Mouse (Mus musculus) embryonic facial prominence, embryonic 10.5 days (tissue): ENCODE measurements around the gene Npas2. TPM values are rescaled to one million over a fixed set of nuclear protein-coding genes. Genes with fewer than 3 reads are reported as not detected.
A peak's percentile ranks its signal among the peaks of the same experiment; 100 is the strongest.

Experiments
- DNase-seq: peaks from one replicate; pipeline ENCODE4 v3.0.0-alpha.2; 2017; ENCODE audit warnings: low spot score
- H3K27ac ChIP-seq: fragments of 300-500 bp; sonication (generic); replicated peaks from 2 replicates; pipeline ENCODE4 v1.5.1; 2016; ENCODE audit warnings: mild to moderate bottlenecking
- H3K27me3 ChIP-seq: fragments of 300-500 bp; sonication (generic); replicated peaks from 2 replicates; pipeline ENCODE4 v1.6.1; 2016; ENCODE audit warnings: low read depth, mild to moderate bottlenecking; ENCODE audit not compliant: poor library complexity, severe bottlenecking
- H3K36me3 ChIP-seq: fragments of 300-500 bp; sonication (generic); replicated peaks from 2 replicates; pipeline ENCODE4 v1.6.1; 2016; ENCODE audit warnings: mild to moderate bottlenecking, moderate library complexity
- H3K4me1 ChIP-seq: fragments of 300-500 bp; sonication (generic); 2 replicates; pipeline ENCODE4 v1.6.1; 2016
- H3K4me3 ChIP-seq: fragments of 300-500 bp; sonication (generic); 2 replicates; pipeline ENCODE4 v1.5.1; 2016; ENCODE audit warnings: mild to moderate bottlenecking, moderate library complexity
- H3K9me3 ChIP-seq: fragments of 300-500 bp; sonication (generic); 2 replicates; pipeline ENCODE4 v1.6.1; 2016; ENCODE audit warnings: mild to moderate bottlenecking
- WGBS: fragments of 180-500 bp; shearing (Covaris S2); methylation state at CpG from one replicate; pipeline ENCODE4 v1.1.7; 2016; 5-methylcytosine and 5-hydroxymethylcytosine counted together
- polyA plus RNA-seq: library from polyadenylated mRNA; unstranded; fragments of >200 nt; fragmentation: Nextera tagmentation; extraction: Ambion mirVana; gene quantifications from 2 replicates; pipeline ENCODE4 v1.2.1, GENCODE M21; 2016

The Npas2 gene
- polyA plus RNA-seq, 1 experiment from 2014 or later: 0.12 TPM

GRCm38 (mm10) chr1:39192460-39192996, 1.0 kb upstream of the Npas2 start:
- H3K27me3 ChIP-seq: peaks cover 76% of the 10 kb centered on the region
- H3K36me3 ChIP-seq: no peaks in the 10 kb centered on the region
- peak; percentile 52 for DNase-seq
- 1% methylated on average over 28 of the region's 28 CpGs for WGBS
- peak overlapping the region; percentile 77 for H3K4me3 ChIP-seq
- H3K9me3 ChIP-seq: no peaks in the 10 kb centered on the region
- H3K27ac ChIP-seq: no peak overlapping the region
- H3K4me1 ChIP-seq: peaks cover 31% of the 10 kb centered on the region

GRCm38 (mm10) chr1:39193862-39194675, 538 bp downstream of the Npas2 start:
- Histone ChIP-seq H3K9me3 (no peaks in the 10 kb centered on the region), H3K4me1 (peaks cover 31% of the 10 kb centered on the region), H3K36me3 (no peaks in the 10 kb centered on the region), H3K4me3 (peak overlapping the region; percentile 77), H3K27ac (peak overlapping the region; percentile 66), H3K27me3 (peaks cover 79% of the 10 kb centered on the region)
- peak; percentile 67 for DNase-seq
- WGBS: under 1% methylated on average over 76 of the region's 76 CpGs

GRCm38 (mm10) chr1:39194959-39195358, 1.4 kb downstream of the Npas2 start:
- Histone ChIP-seq H3K27ac (no peak overlapping the region), H3K4me1 (peaks cover 31% of the 10 kb centered on the region), H3K4me3 (no peak overlapping the region; the same call in 1 of the 2 replicates), H3K9me3 (no peaks in the 10 kb centered on the region), H3K27me3 (peaks cover 77% of the 10 kb centered on the region), H3K36me3 (no peaks in the 10 kb centered on the region)
- WGBS: 4% methylated on average over 11 of the region's 11 CpGs
- no peak for DNase-seq

- H3K27me3 ChIP-seq: peaks cover 67% of the 10 kb centered on the region
- peaks cover 31% of the 10 kb centered on the region for H3K4me1 ChIP-seq
- H3K27ac ChIP-seq: no peak overlapping the region
- 37% methylated on average over 6 of the region's 6 CpGs for WGBS
- H3K9me3 ChIP-seq: no peaks in the 10 kb centered on the region
- no peak overlapping the region for H3K4me3 ChIP-seq
- DNase-seq: peak; percentile 19
- H3K36me3 ChIP-seq: no peaks in the 10 kb centered on the region
Observed at GRCm38 (mm10) chr1:39196126-39196525, 2.6 kb downstream of the Npas2 start.

- Histone ChIP-seq H3K9me3 (no peaks in the 10 kb centered on the region), H3K4me3 (no peak overlapping the region), H3K36me3 (no peaks in the 10 kb centered on the region), H3K27ac (no peak overlapping the region), H3K4me1 (peaks cover 31% of the 10 kb centered on the region), H3K27me3 (peaks cover 60% of the 10 kb centered on the region)
- WGBS: 62% methylated on average over 12 of the region's 12 CpGs
- DNase-seq: peak; percentile 13
Observed at GRCm38 (mm10) chr1:39196676-39197375, 3.3 kb downstream of the Npas2 start.

GRCm38 (mm10) chr1:39205021-39205420, 11.5 kb downstream of the Npas2 start:
- DNase-seq: no peak
- Histone ChIP-seq H3K4me3 (no peak overlapping the region), H3K27me3 (no peaks in the 10 kb centered on the region), H3K36me3 (no peaks in the 10 kb centered on the region), H3K9me3 (no peaks in the 10 kb centered on the region), H3K27ac (no peak overlapping the region), H3K4me1 (no peaks in the 10 kb centered on the region)
- 86% methylated on average over 10 of the region's 10 CpGs for WGBS

GRCm38 (mm10) chr1:39205697-39206096, 12.2 kb downstream of the Npas2 start:
- 80% methylated on average over 4 of the region's 4 CpGs for WGBS
- H3K27ac ChIP-seq: no peak overlapping the region
- H3K36me3 ChIP-seq: no peaks in the 10 kb centered on the region
- no peaks in the 10 kb centered on the region for H3K4me1 ChIP-seq
- H3K9me3 ChIP-seq: no peaks in the 10 kb centered on the region
- no peak overlapping the region for H3K4me3 ChIP-seq
- no peak for DNase-seq
- no peaks in the 10 kb centered on the region for H3K27me3 ChIP-seq

- Histone ChIP-seq H3K27ac (no peak overlapping the region), H3K9me3 (no peaks in the 10 kb centered on the region), H3K36me3 (no peaks in the 10 kb centered on the region), H3K4me1 (no peaks in the 10 kb centered on the region), H3K4me3 (no peak overlapping the region), H3K27me3 (no peaks in the 10 kb centered on the region)
- DNase-seq: no peak
- 48% methylated on average over 7 of the region's 7 CpGs for WGBS
Observed at GRCm38 (mm10) chr1:39206942-39207341, 13.4 kb downstream of the Npas2 start.

- H3K27ac ChIP-seq: no peak overlapping the region
- no peak overlapping the region for H3K4me3 ChIP-seq
- DNase-seq: peak; percentile 14
- WGBS: 84% methylated on average over 5 of the region's 5 CpGs
- no peaks in the 10 kb centered on the region for H3K36me3 ChIP-seq
- H3K4me1 ChIP-seq: no peaks in the 10 kb centered on the region
- H3K27me3 ChIP-seq: no peaks in the 10 kb centered on the region
- no peaks in the 10 kb centered on the region for H3K9me3 ChIP-seq
Observed at GRCm38 (mm10) chr1:39210928-39211327, 17.4 kb downstream of the Npas2 start.

GRCm38 (mm10) chr1:39212982-39213381, 19.5 kb downstream of the Npas2 start:
- 80% methylated on average over 6 of the region's 6 CpGs for WGBS
- no peaks in the 10 kb centered on the region for H3K27me3 ChIP-seq
- no peaks in the 10 kb centered on the region for H3K36me3 ChIP-seq
- no peaks in the 10 kb centered on the region for H3K9me3 ChIP-seq
- H3K4me3 ChIP-seq: no peak overlapping the region
- no peak for DNase-seq
- no peak overlapping the region for H3K27ac ChIP-seq
- H3K4me1 ChIP-seq: no peaks in the 10 kb centered on the region

- WGBS: 88% methylated on average over 3 of the region's 3 CpGs
- no peaks in the 10 kb centered on the region for H3K36me3 ChIP-seq
- DNase-seq: no peak
- H3K27ac ChIP-seq: no peak overlapping the region
- no peaks in the 10 kb centered on the region for H3K4me1 ChIP-seq
- H3K9me3 ChIP-seq: no peaks in the 10 kb centered on the region
- no peaks in the 10 kb centered on the region for H3K27me3 ChIP-seq
- H3K4me3 ChIP-seq: no peak overlapping the region
Observed at GRCm38 (mm10) chr1:39217584-39217983, 24.1 kb downstream of the Npas2 start.

GRCm38 (mm10) chr1:39228401-39228800, 34.9 kb downstream of the Npas2 start:
- Histone ChIP-seq H3K4me1 (no peaks in the 10 kb centered on the region), H3K27ac (no peak overlapping the region), H3K9me3 (no peaks in the 10 kb centered on the region), H3K27me3 (no peaks in the 10 kb centered on the region), H3K36me3 (no peaks in the 10 kb centered on the region), H3K4me3 (no peak overlapping the region)
- WGBS: 93% methylated on average over 5 of the region's 5 CpGs
- no peak for DNase-seq

GRCm38 (mm10) chr1:39230021-39230420, 36.5 kb downstream of the Npas2 start:
- Histone ChIP-seq H3K4me1 (no peaks in the 10 kb centered on the region), H3K9me3 (no peaks in the 10 kb centered on the region), H3K27me3 (no peaks in the 10 kb centered on the region), H3K36me3 (no peaks in the 10 kb centered on the region), H3K4me3 (no peak overlapping the region), H3K27ac (no peak overlapping the region)
- DNase-seq: no peak
- WGBS: 73% methylated on average over 3 of the region's 3 CpGs
